Mouse (Mus musculus): ENCODE results near the gene Cebpa.

DNA sequence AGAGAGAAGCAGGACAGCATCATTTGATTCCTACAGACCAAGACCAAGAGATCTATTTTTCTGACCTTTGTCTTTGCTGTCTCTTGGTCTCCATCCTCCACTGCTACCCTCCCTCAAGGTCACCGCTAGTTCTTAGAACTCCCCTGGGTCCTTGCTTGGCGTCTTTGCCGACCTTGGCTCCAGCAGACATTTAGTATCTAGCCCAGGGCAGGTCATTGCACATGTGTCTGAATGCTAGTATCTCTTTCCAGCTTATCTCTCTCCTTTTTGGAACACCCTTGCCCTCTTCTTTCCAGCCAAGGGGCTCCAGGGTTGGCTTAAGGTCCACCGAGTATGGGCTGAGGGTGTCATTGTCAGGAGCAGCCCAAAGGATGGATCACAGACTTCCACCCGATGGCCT is 6.9 kb downstream of the Cebpa start:
- no peak for TF ChIP-seq CTCF (IDR thresholded peaks at IDR 0.05 in 2 of 3, conservative IDR thresholded peaks at IDR 0.05 in 1 of 3; ENCODE audit: control insufficient read depth in 1 of 3, insufficient read depth in 1 of 3, low read depth in 2 of 3, low read length in 3 of 3, poor library complexity in 1 of 3, severe bottlenecking in 1 of 3)
- no peak for TF ChIP-seq POLR2A (IDR thresholded peaks at IDR 0.05; ENCODE audit: control insufficient read depth in 1 of 2, insufficient read depth in 1 of 2, low read depth in 1 of 2, low read length in 2 of 2, poor library complexity in 1 of 2)
